Mouse (Mus musculus): ENCODE measurements at regions not wholly inside any gene's neighbourhood (a gene's known extent, or its start where the extent isn't known, plus 50 kb on each side); places are given as distances from the start of the nearest gene placed in this dataset.

GRCm38 (mm10) chr15:93648646-93649045 lies 53.0 kb upstream of the Prickle1 start:
- DNase-seq (ENCODE audit: low spot score), result no peak

DNA sequence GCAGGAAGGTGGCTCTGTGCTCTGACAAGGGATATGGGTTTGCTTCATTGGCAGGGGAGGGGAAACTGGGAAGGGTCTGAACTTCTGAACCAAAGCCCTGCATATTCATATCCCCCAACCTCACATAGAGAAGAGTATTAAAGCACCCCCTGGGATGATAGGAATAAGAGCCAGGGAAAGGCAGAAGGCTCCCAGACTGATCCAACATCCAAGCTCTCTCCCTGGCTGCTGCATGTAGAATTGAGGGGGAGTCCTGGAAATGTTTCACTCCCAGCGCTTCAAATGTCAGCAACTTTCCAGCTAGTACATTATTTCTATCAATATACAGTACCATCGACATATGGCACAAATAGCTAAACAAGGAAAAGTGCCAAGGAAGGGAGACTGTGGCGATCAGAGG lies 51.1 kb upstream of the Prickle1 start:
- no peak for DNase-seq (ENCODE audit: low spot score)

DNA sequence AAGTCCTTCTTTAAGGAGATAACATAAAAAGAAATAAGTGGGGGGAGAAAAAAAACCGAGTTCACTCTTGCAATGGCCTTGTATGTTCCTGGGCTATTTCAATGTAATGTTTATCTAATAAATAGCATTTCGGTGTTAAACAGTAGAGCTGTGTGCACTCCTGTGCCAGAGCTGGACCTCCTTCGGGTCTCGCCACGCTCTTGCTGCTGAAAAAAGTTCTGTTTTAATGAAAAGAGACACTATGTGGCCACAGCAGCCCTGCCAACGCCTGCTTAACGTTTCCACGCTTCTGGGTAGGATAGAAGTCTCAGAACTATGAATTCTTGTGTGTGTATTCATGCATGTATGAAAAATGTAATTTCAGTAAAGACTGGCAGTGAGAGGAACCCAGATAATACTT lies 50.3 kb upstream of the Prickle1 start:
- DNase-seq (ENCODE audit: low spot score), result no peak
